Mouse (Mus musculus) urinary bladder, adult 18-20 months (tissue): ENCODE results near the gene Gabrb1.

Experiments
- DNase-seq, 2 experiments: peaks; one replicate each; pipeline ENCODE4 v3.0.0; 2022; ENCODE audit warnings: low spot score in 2 of 2, mixed read lengths in 2 of 2

Gene Gabrb1

GRCm38 (mm10) chr5:72160781-72161485 is 503.0 kb downstream of the Gabrb1 start:
- no peak for DNase-seq

- no peak for DNase-seq
Observed at GRCm38 (mm10) chr5:72162855-72163254, 504.9 kb downstream of the Gabrb1 start.

GRCm38 (mm10) chr5:72164386-72164785 is 506.5 kb downstream of the Gabrb1 start:
- DNase-seq, result no peak

GRCm38 (mm10) chr5:72167594-72168284 is 509.8 kb downstream of the Gabrb1 start, which contains the start of gene Commd8:
Gene Commd8 (minus strand): TSS chr5:72168189.
- peak; percentile 93 to 97 for DNase-seq

GRCm38 (mm10) chr5:72168285-72168621 is 510.3 kb downstream of the Gabrb1 start:
- no peak for DNase-seq

GRCm38 (mm10) chr5:72170067-72170466 is 512.2 kb downstream of the Gabrb1 start:
- no peak for DNase-seq

GRCm38 (mm10) chr5:72172675-72173074 is 514.8 kb downstream of the Gabrb1 start:
- peak; percentile 21 to 43 for DNase-seq

GRCm38 (mm10) chr5:72173521-72173920 is 515.6 kb downstream of the Gabrb1 start:
- no peak for DNase-seq

- DNase-seq, result no peak
Observed at GRCm38 (mm10) chr5:72175050-72175449, 517.1 kb downstream of the Gabrb1 start.

- no peak for DNase-seq
Observed at GRCm38 (mm10) chr5:72175530-72175929, 517.6 kb downstream of the Gabrb1 start.

- no peak for DNase-seq
Observed at GRCm38 (mm10) chr5:72181194-72181593, 523.3 kb downstream of the Gabrb1 start.

- peak in 1 of 2 experiments; percentile 22 for DNase-seq
Observed at GRCm38 (mm10) chr5:72182804-72183203, 524.9 kb downstream of the Gabrb1 start.

- DNase-seq, result peak in 1 of 2 experiments; percentile 27
Observed at GRCm38 (mm10) chr5:72183929-72184328, 526.0 kb downstream of the Gabrb1 start.

- DNase-seq, result no peak
Observed at GRCm38 (mm10) chr5:72184437-72185100, 526.7 kb downstream of the Gabrb1 start.

- DNase-seq, result no peak
Observed at GRCm38 (mm10) chr5:72191154-72191553, 533.2 kb downstream of the Gabrb1 start.

GRCm38 (mm10) chr5:72191932-72192331 is 534.0 kb downstream of the Gabrb1 start:
- no peak for DNase-seq

GRCm38 (mm10) chr5:72195442-72195841 is 537.5 kb downstream of the Gabrb1 start:
- no peak for DNase-seq
